Mouse (Mus musculus): Measurements from ENCODE around the gene Hoxb7. TPM values are rescaled to one million over a fixed set of nuclear protein-coding genes. Genes with fewer than 3 reads are reported as not detected.

Hoxb7 gene
- polyA plus RNA-seq, 1 experiment from 2014 or later = 3.3 TPM

- Histone ChIP-seq H3K4me2 (0 out of 2 replicates have a peak overlapping the region, but pooled peaks have one; percentile 14), H3K9ac (no peak overlapping the region), H3K4me1 (peaks cover 17% of the 10 kb centered on the region), H3K9me3 (no peaks in the 10 kb centered on the region), H3K4me3 (peak overlapping the region; percentile 9; the same call in 1 of the 2 replicates), H3K36me3 (no peaks in the 10 kb centered on the region), H3K27me3 (peaks cover 96% of the 10 kb centered on the region), H3K27ac (no peak overlapping the region)
- under 1% methylated on average over 23 of the region's 23 CpGs for WGBS
- ATAC-seq (ENCODE audit: insufficient number of reproducible peaks, low FRiP score, low TSS enrichment, low read depth) = no peak
Observed at GRCm38 (mm10) chr11:96260310-96260970, 26.0 kb upstream of the Hoxb7 start.

DNA sequence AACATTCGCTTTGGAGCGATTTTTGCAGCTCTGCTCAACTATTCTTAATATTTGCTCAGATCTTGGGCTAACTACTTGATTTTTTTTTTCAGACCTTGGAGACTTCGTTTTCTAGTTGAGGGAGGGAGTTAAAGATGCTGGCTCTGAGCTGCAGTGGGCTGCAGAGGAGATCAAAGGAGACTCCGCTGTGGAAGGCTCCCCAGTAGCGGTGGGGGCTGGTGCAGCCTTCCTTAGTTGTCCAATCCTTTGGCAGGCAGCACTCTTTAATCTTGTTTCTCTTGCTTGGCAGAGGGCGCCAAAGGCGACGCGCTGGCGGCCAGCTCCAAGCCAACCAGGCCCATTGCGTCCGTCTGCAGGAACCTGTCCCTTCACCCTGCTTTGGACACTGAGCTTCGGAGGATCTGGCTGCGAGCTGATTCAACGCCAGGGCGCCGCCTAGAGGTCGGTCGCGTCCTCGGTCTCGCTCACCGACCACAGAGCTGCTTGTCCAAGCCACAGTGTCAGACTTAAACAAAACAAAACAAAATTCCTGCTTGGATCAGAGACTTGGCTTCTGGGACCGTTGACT, 25.0 kb upstream of the Hoxb7 start:
- WGBS = 3% methylated on average over 24 of the region's 24 CpGs
- H3K36me3 ChIP-seq = no peaks in the 10 kb centered on the region
- H3K4me1 ChIP-seq = peaks cover 12% of the 10 kb centered on the region
- H3K4me2 ChIP-seq = no peak overlapping the region
- H3K27ac ChIP-seq = no peak overlapping the region
- H3K9ac ChIP-seq = no peak overlapping the region
- peaks cover 96% of the 10 kb centered on the region for H3K27me3 ChIP-seq
- no peaks in the 10 kb centered on the region for H3K9me3 ChIP-seq
- ATAC-seq (ENCODE audit: insufficient number of reproducible peaks, low FRiP score, low TSS enrichment, low read depth) = no peak
- no peak overlapping the region for H3K4me3 ChIP-seq

GRCm38 (mm10) chr11:96262262-96262830, 24.1 kb upstream of the Hoxb7 start:
- no peak overlapping the region for H3K27ac ChIP-seq
- H3K4me1 ChIP-seq = peaks cover 12% of the 10 kb centered on the region
- H3K9ac ChIP-seq = no peak overlapping the region
- H3K27me3 ChIP-seq = peaks cover 97% of the 10 kb centered on the region
- no peak overlapping the region for H3K4me3 ChIP-seq
- H3K4me2 ChIP-seq = no peak overlapping the region
- no peaks in the 10 kb centered on the region for H3K9me3 ChIP-seq
- WGBS = 21% methylated on average over 6 of the region's 6 CpGs
- no peaks in the 10 kb centered on the region for H3K36me3 ChIP-seq
- no peak for ATAC-seq (ENCODE audit: insufficient number of reproducible peaks, low FRiP score, low TSS enrichment, low read depth)

GRCm38 (mm10) chr11:96263636-96264389, 22.6 kb upstream of the Hoxb7 start:
- no peak overlapping the region for H3K27ac ChIP-seq
- H3K36me3 ChIP-seq = no peaks in the 10 kb centered on the region
- H3K4me2 ChIP-seq = no peak overlapping the region
- WGBS = 12% methylated on average over 33 of the region's 33 CpGs
- no peak for ATAC-seq (ENCODE audit: insufficient number of reproducible peaks, low FRiP score, low TSS enrichment, low read depth)
- H3K27me3 ChIP-seq = peaks cover 96% of the 10 kb centered on the region
- H3K9me3 ChIP-seq = no peaks in the 10 kb centered on the region
- H3K9ac ChIP-seq = no peak overlapping the region
- H3K4me1 ChIP-seq = peaks cover 12% of the 10 kb centered on the region
- H3K4me3 ChIP-seq = no peak overlapping the region

DNA sequence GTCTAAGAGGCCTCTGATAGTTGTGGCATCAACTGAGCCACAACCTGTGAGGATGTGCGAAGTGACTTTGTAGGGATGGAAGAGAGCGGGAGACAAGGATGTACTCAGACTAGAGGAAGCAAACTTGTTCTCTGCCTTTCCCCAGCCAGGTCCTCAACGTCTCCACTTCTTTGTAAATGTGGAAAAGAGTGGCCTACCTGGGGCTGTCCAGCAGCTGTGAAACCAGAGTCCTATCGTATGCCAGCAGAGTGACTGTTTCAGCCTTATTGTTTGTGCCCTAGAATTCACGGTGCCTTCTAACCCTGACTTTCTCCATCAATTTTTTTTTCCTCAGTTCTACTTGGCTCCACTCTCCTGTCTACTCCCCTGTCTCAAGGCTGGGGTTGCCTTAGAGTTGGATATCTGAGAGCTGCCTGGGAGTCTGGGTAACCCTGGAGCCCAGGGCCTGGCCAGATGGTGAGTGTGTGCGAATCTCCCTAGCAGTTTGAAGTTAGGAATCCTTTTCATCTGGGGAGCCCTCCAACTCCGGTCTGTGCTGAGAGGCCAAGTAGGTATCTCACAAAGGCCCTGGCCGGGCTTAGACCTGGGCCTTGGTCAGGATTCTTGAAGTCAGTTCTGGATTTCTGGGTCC, 21.9 kb upstream of the Hoxb7 start:
- no peak for ATAC-seq (ENCODE audit: insufficient number of reproducible peaks, low FRiP score, low TSS enrichment, low read depth)
- WGBS = 38% methylated on average over 8 of the region's 8 CpGs
- no peaks in the 10 kb centered on the region for H3K36me3 ChIP-seq

DNA sequence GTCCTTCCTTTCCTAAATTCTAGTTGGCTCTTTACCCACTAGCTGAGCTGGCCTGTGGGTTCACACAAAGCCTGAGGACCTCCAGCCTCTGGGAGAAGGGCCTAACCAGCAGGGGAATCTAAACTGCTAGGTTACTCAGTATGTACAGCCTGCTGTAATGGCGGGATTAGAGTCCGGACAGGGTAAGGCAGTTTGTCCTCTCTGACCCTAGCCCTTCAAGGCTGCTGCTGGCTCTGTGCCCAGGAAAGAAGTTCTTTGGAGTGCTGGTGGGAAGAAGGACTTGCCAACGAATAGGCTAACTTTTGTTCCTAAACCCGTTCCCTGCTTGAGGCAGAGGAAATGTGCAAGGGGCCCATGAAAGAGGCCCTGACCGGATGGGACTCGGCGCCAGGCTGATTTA, 20.5 kb upstream of the Hoxb7 start:
- WGBS = 17% methylated on average over 7 of the region's 7 CpGs
- Histone ChIP-seq H3K27ac (no peak overlapping the region), H3K4me2 (no peak overlapping the region), H3K4me3 (no peak overlapping the region), H3K36me3 (no peaks in the 10 kb centered on the region), H3K9me3 (no peaks in the 10 kb centered on the region), H3K9ac (no peak overlapping the region), H3K27me3 (peaks cover 97% of the 10 kb centered on the region), H3K4me1 (peaks cover 15% of the 10 kb centered on the region)
- no peak for ATAC-seq (ENCODE audit: insufficient number of reproducible peaks, low FRiP score, low TSS enrichment, low read depth)

More for the DNA sequence above, 21.9 kb upstream of the Hoxb7 start:
- H3K4me1 ChIP-seq = peaks cover 14% of the 10 kb centered on the region
- no peak overlapping the region for H3K4me3 ChIP-seq
- H3K27ac ChIP-seq = no peak overlapping the region
- peaks cover 96% of the 10 kb centered on the region for H3K27me3 ChIP-seq
- no peaks in the 10 kb centered on the region for H3K9me3 ChIP-seq
- H3K4me2 ChIP-seq = no peak overlapping the region
- no peak overlapping the region for H3K9ac ChIP-seq

- WGBS = 41% methylated on average over 7 of the region's 7 CpGs
Observed at GRCm38 (mm10) chr11:96267021-96267920, 19.2 kb upstream of the Hoxb7 start.

GRCm38 (mm10) chr11:96268031-96268745, 18.2 kb upstream of the Hoxb7 start:
- Histone ChIP-seq H3K27ac (no peak overlapping the region), H3K4me2 (no peak overlapping the region), H3K4me1 (peaks cover 26% of the 10 kb centered on the region), H3K4me3 (no peak overlapping the region), H3K27me3 (peaks cover 97% of the 10 kb centered on the region), H3K36me3 (no peaks in the 10 kb centered on the region), H3K9ac (no peak overlapping the region), H3K9me3 (no peaks in the 10 kb centered on the region)
- ATAC-seq (ENCODE audit: insufficient number of reproducible peaks, low FRiP score, low TSS enrichment, low read depth) = no peak
- WGBS = 32% methylated on average over 1 of the region's 1 CpGs

More at GRCm38 (mm10) chr11:96267021-96267920, 19.2 kb upstream of the Hoxb7 start:
- Histone ChIP-seq H3K27ac (no peak overlapping the region), H3K9me3 (no peaks in the 10 kb centered on the region), H3K36me3 (no peaks in the 10 kb centered on the region), H3K4me3 (no peak overlapping the region), H3K4me2 (no peak overlapping the region), H3K4me1 (peaks cover 22% of the 10 kb centered on the region), H3K9ac (no peak overlapping the region), H3K27me3 (peaks cover 97% of the 10 kb centered on the region)
- ATAC-seq (ENCODE audit: insufficient number of reproducible peaks, low FRiP score, low TSS enrichment, low read depth) = no peak

DNA sequence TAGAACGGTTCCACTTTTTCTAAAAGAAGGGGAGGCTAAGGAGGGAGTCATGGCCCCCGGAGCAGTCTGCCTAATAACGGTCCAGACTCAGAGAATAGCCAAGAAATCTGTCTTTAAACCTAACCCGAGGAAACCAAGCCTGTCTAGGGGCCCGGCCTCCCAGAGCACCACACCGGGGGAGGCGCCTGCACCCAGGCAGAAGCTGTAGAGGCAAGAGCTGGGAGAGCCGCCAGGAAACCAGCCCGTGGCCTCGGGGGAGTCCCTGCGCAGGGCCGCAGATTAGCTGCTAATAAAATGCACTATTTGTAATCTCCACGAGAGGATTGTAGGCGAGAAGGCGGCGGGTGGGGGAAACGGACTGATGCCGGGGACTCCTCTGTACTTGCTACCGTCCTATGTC, 16.6 kb upstream of the Hoxb7 start:
- no peak for ATAC-seq (ENCODE audit: insufficient number of reproducible peaks, low FRiP score, low TSS enrichment, low read depth)
- WGBS = 1% methylated on average over 19 of the region's 19 CpGs
- Histone ChIP-seq H3K9ac (no peak overlapping the region), H3K4me3 (no peak overlapping the region), H3K4me2 (no peak overlapping the region), H3K9me3 (no peaks in the 10 kb centered on the region), H3K4me1 (peaks cover 26% of the 10 kb centered on the region), H3K27ac (no peak overlapping the region), H3K36me3 (no peaks in the 10 kb centered on the region), H3K27me3 (peaks cover 97% of the 10 kb centered on the region)

GRCm38 (mm10) chr11:96270996-96271540, 15.4 kb upstream of the Hoxb7 start, which contains the start of gene Hoxb9:
Gene Hoxb9, plus strand, starts transcription at chr11:96271457.
- under 1% methylated on average over 40 of the region's 40 CpGs for WGBS
- H3K9ac ChIP-seq = no peak within 1 kb of the TSS
- H3K9me3 ChIP-seq = no peaks in the 10 kb centered on the region
- H3K27ac ChIP-seq = no peak within 1 kb of the TSS
- peaks cover 26% of the 10 kb centered on the region for H3K4me1 ChIP-seq
- H3K4me2 ChIP-seq = peak within 1 kb of the TSS; percentile 45
- H3K27me3 ChIP-seq = peaks cover 98% of the 10 kb centered on the region
- no peak for ATAC-seq (ENCODE audit: insufficient number of reproducible peaks, low FRiP score, low TSS enrichment, low read depth)
- H3K36me3 ChIP-seq = no peaks in the 10 kb centered on the region
- peak within 1 kb of the TSS; percentile 36 for H3K4me3 ChIP-seq

Data from limb, embryonic 15.5 days (tissue).